Mouse (Mus musculus) liver, adult 10 weeks (tissue): ENCODE data around the gene Mrgprh. TPM values are rescaled to one million over a fixed set of nuclear protein-coding genes. Genes with fewer than 3 reads are reported as not detected.

Experiments
- polyA plus RNA-seq: library from polyadenylated mRNA; stranded (reverse); fragments of 350-450 nt; fragmentation: Illumina TruSeq; extraction: RNeasy Lipid Tissue Mini Kit (QIAGEN cat#74804); gene quantifications from one replicate; pipeline ENCODE4 v1.2.3, GENCODE M21; 2014; ENCODE audit warnings: low read depth, low replicate concordance

Mrgprh gene
- not detected for polyA plus RNA-seq

DNA sequence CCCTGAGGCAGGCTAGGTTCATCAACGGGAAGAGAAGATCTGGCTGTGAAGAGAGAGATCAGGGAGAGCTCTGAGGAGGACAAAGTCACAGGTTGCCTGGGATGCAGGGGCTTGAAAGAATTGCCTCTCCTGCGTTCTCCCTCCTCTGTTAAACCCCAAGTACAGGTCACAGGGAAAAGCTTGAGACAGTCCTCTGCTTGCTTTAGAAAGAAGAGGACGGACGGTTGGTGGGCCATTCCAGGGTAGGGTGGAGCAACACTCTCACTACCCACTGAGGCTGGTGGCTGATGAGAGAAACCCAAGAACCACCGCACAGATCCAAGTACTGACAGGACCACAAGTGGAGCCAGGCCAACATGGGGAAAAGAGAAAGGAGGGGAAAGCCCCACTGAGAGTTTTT lies at the start of gene Mrgprh:
Gene Mrgprh (plus strand): TSS at position 301 of the 400 bp plus-strand sequence.

DNA sequence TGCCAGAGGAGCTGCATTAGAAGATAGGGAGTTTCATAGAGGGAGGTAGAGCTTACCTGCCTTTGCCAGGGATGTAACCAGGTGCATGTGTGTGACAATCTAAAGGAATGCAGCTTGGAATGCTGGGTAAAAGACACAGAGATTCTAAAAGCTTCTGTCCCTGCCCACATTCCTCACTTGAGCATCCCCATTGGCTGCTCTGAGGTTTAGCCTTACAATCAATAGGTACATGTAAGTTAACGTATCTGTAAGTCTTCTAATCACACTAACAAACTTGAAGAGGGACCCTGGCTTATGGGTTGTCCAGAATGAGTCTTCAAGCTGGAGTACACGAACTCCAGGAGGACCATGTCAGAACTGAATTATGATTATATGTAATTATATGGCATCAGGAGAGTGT lies 7.8 kb upstream of the Mrgprh start, which contains the start of gene Mas1:
Gene Mas1 (minus strand): TSS at position 101 of the 400 bp plus-strand sequence.

DNA sequence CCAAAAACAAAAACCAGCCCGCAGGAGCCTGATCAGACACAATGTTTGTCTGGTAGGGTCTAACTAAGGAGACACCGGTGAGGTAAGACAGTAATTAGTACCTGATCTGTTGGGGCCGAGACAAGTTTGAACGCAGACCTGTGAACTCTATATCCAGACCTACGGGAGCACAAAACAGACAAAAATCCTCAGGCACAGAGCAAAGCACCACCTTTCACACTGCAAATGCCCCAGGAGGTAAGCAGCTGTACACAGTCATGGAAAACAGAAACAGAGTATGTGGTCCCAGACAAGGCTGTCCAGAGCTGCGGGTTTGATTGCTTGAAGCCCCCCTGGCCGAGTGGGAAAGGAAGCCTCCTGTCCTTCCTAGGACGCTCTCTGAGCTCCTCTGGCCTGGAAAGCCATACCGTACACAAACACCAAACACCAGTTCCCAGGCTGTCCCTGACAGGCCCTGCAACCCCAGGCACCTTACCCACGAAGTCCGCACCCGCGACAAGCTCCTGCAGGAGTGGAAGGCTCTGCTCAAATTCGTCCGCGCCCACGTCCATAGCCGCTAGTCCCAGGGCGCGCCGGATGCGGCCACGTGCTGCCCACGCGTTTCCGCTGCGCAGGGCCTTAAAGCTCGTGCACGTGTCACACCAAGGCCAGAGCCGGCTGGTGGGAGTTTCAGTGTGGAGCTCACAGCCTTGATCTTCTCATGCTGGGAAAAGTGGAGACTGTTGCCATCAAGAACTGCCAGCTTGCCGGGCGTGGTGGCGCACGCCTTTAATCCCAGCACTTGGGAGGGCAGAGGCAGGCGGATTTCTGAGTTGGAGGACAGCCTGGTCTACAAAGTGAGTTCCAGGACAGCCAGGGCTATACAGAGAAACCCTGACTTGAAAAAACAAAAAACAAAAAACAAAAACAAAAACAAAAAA lies 33.8 kb downstream of the Mrgprh start, which contains the start of gene Pnldc1:
Gene Pnldc1 (minus strand): TSS at position 870 of the 920 bp plus-strand sequence.

DNA sequence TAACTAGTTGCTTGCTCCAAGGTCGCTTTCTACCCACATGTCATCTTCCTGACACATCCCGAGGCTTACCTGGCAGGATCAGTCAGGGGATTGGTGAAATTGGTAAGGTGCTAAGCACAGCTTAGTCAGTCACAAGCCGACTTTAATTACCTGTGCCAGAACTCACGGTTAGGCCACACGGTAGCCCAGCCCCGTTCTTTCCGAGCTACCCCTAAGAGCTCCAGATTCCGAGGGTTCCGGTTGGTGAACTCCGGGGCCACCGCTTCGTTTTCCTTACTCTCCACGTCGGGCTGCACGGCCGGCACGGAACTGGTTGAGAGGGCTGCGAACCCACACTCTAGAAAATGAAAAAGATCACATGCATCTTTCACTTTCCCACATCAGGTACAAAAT lies 39.6 kb downstream of the Mrgprh start, which contains the start of gene Tcp1:
Gene Tcp1 (plus strand): TSS at position 214 of the 393 bp plus-strand sequence.

DNA sequence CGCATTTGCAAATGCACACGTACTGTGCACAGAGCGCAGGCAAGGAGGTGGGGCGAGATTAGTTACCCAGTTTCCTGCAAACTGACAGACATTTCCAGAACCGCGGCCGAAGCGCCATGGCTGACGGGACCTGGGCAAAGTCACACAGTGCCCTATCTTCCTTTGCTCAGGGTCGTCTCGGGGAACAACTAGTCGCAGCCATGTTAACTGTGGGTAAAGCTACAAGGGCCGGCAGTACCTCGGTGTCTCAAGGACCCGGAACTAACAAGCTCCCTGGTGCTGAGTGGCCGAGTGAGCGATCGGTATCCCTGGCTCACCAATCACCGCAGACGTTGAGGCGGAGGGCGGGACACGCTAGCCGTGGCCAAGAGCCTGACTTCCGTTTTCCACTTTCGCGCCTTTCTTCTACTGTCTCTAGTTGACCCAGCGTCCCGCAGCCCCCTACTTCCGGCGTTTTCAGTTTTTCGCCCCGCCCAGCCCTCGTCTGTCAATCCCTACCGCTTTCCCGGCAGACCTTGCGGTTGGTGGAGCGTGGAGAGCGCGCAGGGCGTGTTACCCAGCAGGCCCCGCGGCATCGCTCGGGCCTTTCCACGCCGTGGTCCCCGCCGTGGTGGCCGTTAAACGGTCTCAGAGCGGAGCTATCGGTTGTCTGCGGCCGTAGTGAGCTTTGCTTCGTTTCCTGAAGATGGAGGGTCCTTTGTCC lies 40.2 kb downstream of the Mrgprh start, which contains the start of gene Mrpl18:
Gene Mrpl18 (minus strand): TSS at position 465 of the 703 bp plus-strand sequence.

Other genes starting within 250 kb of the Mrgprh start
- 160 TPM for gene Slc22a1, start 200.2 kb upstream of the Mrgprh start, polyA plus RNA-seq
- gene Igf2r, start 106.4 kb upstream of the Mrgprh start, polyA plus RNA-seq = 3.4 TPM
- gene Mas1, start 7.9 kb upstream of the Mrgprh start, polyA plus RNA-seq = not detected
- not detected for gene Pnldc1, start 34.2 kb downstream of the Mrgprh start, polyA plus RNA-seq
- 209 TPM for gene Tcp1, start 39.7 kb downstream of the Mrgprh start, polyA plus RNA-seq
- 88.3 TPM for gene Mrpl18, start 40.3 kb downstream of the Mrgprh start, polyA plus RNA-seq
- 353 TPM for gene Acat3, start 64.6 kb downstream of the Mrgprh start, polyA plus RNA-seq
- gene Acat2, start 84.7 kb downstream of the Mrgprh start, polyA plus RNA-seq = 81.3 TPM
- 55.4 TPM for gene Wtap, start 118.1 kb downstream of the Mrgprh start, polyA plus RNA-seq
- gene Sod2, start 130.8 kb downstream of the Mrgprh start, polyA plus RNA-seq = 170 TPM
- gene Gpr31b, start 176.3 kb downstream of the Mrgprh start, polyA plus RNA-seq = not detected
- gene Tcp10b, start 185.1 kb downstream of the Mrgprh start, polyA plus RNA-seq = 0.26 TPM